Mouse (Mus musculus) cerebellum, adult 18-20 months (tissue): ENCODE results near the gene Eps8.

Source experiments
- DNase-seq, 2 experiments: peaks; one replicate each; pipeline ENCODE4 v3.0.0; 2021

Gene Eps8

DNA sequence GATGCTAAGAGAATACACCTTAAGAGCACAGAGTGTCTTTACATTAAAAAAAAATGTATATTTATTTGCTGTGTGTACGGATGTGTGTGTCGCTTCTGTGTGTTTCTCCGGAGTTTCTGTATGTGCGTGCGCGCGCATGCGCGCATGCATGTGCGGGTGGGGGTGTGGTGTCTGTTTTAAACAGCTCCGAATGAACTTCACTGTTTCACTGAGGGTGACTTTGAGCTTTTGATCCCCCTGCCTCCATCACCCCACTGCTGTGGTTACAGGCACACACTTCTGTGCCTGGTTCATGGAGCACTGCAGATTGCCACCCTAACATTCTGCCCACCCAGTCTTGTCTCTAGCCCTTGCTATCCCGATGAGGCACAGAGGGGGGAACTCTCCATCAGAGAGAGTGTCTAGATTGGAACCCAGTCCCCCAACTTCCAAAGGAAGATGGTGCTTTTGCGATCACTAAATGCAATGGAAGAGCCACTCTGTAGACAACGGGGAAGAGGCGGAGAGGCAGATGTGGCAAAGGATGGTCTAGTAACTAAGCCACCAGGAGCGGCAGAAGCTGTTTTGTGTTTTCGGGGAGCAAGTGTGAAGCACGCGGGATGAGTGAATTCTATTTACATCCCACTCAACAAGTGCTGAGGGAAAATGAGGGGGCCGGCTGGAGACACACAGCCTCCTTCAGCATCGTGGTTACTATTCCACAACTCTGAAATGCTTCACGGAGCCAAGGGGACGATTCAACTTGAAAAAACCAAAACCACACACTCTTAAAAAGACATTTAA is 7.1 kb upstream of the Eps8 start:
- DNase-seq, result no peak

DNA sequence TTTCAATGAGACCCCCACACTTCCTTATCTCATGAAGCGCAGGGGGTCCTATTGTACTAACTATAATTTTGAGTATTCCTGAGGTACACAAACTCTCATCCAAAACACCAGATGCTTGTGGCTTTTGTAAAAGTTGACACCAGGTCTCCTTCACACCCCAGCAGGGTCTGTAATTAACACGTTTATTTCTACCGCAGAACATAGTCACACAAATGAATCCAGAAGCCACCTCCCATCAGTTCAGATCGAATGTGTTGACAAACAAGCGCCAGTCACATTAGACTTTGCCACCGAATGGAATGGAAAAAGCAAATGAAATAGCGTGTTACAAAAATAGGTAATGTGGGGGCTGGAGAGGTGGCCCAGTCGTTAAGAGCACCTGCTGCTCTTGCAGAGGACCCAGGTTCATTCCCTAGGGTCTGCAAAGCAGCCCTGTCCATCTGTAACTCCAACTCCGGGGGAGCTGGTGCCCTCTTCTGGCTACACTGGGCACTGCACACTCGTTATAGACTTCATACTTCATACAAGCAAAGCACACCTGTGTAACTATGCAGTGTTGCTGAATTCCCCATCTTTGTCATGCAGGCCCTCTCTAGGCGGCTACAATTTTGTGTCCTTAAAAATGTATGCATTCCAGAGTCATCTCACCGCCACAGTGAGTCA is 3.9 kb upstream of the Eps8 start:
- no peak for DNase-seq

DNA sequence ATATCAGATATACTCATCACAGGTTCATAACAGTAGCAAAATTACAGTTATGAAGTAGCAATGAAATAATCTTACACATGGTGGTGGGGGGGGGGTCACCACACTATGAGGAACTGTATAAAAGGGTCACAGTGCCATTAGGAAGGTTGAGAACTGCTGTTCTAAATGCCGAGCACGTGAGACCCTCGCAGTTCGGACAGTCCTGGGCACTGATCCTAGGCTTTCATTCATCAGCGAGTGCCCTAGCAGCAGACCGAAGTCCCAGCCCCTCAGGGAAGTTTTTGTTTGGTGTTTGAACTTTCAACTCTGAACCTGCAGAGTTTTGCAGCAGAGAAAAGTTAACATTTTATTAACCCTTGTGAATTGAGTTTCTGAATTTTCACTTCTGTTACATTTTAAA is 2.5 kb upstream of the Eps8 start:
- no peak for DNase-seq

DNA sequence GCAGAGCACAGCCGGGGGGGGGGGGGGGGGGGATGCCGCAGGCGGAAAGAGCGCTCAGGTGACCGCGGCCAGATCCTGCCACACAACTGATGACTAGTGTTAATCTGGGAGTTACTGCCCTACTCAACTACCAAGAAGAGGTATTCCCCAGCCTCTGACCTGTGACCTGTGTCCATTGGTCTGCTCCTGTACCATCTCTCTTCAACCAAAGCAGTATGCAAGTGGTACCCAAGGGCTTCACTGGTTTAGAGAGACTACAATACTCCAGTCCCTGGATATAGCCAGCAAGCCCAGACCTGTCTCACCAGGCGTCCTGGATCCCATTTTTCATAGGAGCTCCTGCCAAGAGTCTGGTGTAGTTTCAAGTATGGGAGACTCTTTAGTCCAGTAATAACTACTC is 5.1 kb downstream of the Eps8 start:
- DNase-seq, result peak; percentile 29 to 33

DNA sequence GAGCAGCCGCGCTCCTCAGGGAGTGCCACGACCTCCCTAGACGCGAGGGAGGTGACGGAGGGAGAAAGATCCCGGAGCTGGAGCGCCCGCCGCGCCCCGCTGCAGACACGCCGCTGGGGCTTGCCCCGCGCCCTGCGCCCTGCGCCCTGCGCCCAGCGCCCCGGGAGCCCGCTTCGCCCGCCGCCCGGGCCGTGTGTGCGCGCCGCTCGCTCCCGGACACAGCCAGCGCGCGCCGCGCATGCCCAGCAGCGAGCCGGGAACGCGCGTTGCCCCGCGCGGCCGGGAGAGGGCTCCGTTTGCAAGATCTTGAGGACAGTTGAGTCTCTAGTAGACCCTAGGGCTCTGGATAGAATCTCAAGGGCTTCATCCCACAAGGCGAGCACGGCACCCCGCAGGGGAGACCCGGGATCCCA is 5.6 kb downstream of the Eps8 start:
- DNase-seq, result peak; percentile 79 to 93

DNA sequence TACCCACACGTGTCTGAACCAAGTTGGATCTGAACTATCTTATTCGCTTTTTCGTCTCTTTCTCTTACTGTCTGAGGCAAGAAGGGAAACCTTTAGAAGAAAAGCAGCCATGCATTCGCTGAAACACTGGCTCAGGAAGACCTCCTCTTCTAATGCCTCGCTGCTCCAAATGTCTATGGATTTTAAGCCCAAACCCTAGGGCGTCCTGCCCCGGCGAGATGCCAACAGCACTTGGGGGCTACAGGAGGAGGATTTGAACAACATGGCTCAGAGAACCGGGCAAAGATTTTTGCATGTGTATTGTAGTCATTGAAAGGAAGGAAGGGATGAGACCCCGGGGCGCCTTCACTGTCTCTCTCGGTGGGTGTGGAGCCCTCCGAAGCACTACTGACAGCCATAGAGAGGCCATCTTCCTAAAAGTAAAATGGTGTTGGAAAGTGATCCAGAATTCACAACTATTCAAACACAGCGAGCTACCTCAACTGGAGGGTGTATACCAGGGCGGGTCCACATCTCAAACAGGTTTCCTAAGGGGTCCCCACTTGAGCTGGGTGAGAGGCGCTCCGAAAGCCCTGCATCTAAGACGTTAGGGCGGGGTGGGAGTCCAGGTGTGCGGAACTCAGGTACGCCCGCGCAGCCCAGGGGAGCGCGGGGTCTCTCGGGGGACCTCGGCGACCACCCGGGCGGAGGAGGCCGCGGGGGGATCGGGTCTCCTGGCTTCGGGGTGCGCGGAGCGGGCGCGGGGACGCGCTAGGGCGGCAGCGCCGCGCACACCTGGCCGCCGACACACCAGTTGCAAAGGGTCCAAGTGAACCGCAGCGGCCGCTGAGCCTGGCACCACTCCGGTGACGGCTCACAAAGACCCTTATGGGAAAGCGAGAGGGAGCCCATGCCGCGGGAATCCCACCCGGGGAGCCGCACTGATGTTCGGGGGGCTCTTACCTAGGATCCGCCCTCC is 6.3 kb downstream of the Eps8 start:
- DNase-seq, result peak; percentile 65 to 66

DNA sequence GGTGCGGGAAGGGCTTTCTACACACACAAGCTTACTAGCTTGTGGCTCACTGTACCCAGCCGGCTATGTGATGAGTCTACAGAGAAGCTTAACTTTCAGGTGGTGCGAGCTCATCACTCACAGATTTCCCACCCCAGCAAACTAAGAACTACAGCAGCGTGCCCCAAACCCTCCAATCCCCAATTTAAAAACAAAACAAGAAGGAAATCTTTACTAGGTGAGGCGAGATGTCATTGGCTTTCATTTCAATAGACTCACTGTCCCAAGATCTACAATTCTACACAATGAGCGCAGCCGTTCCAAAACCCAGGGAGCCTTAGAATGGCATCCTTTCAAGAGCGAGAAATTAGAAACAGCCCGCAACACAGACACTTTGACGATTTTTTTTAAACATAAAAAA is 7.0 kb downstream of the Eps8 start:
- no peak for DNase-seq

DNA sequence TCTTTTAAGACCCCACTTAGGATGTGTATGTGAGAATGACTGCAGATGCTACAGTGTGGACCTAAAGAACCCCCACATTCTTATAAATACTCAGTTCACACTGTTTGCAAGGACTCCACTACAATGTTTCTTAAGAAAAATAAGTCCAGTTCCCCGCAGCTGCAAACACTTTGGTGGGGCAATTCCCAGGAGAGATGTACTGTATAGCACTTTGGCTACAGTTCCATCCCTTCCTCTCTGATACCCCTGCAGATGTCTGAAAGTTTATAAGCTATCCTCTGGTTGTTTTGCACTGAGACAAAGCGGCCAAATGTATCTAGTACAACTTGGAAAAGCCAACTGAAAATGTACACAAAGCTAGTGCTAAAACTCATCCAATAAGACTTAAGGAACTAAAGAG is 8.0 kb downstream of the Eps8 start:
- no peak for DNase-seq

DNA sequence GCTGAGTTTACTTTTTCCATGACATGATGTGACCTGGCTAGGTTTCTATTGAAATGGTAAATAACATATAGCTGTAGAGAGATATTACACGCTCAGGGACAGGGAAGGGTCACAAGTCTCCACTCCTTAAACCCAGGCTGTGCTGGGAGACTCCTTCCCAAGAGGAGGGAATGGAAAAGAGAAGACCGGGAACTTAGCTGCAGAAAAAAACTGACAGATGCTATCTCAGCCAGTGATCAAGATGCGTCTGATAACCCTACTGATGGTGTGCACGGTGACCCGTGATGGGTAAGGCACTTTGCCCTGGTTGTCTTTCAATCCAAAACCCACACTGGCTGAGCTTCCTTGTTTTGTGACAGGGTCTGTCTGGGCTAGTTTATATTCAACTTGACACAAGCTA is 9.8 kb downstream of the Eps8 start:
- no peak for DNase-seq

DNA sequence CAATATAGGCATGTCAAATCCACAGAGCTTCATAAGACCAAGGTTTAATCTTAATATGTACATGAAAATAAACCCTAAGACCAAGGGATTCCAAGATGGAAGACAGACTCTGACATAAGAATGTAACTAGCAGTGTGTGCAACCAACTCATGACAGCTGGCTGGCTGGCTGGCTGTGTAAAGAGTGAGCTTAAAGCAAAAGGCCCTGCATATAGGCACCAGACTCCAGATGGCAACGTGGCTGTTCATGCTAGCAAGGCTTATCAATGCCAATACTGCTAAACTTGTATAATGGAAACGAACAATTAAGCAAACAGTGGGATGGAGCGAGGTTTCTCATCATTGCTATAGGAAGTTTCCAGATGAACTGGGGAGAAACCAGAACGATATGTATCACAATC is 10.9 kb downstream of the Eps8 start:
- DNase-seq, result no peak

DNA sequence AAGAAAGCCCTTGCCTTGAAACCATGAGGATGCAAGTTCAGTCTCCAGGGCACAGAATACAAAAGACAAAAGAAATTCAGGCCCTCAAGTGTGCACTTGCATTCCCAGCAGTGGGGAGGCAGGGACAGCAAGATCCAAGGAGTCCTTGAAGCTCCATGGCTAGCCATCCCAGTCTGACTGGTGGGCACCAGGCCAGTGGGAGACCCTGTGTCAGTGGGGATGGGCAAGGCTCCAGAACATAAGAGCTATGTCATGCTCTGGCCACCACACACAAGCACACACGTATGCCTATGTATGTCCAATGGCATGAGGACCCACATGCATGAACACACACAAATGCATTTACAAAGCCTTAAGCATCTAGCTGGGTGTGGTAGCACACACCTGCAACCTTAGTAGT is 13.0 kb downstream of the Eps8 start:
- DNase-seq, result no peak

DNA sequence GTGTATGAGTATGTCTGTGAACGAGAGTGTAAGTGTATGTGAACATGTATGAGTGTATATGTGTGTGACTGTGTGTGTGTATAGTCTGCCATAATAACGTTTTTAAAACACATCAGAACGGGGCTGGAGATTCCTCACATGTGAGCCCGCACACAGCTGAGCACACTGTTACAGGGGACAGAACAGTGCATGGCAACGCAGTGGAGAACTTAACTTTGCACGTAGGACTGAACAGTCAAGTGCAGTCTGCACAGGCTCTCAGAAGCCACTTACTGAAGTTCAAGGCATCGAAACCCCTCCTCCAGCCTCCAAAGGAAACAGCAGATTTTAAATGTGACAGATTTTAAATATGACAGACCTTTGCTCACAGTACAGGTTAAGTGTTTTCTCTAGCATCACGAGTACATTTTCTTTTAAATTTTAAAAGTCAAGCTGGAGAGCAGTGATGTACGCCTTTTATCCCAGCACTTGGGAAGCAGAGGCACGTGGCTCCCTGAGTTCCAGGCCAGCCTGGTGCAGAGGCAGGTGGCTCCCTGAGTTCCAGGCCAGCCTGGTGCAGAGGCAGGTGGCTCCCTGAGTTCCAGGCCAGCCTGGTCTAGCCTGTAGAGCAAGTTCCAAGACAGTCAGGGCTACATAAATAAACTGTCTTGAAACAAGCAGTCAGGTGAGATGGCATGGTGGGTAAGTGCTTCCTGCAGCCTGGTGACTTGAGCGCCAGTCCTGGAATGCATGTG is 15.7 kb downstream of the Eps8 start:
- no peak for DNase-seq

DNA sequence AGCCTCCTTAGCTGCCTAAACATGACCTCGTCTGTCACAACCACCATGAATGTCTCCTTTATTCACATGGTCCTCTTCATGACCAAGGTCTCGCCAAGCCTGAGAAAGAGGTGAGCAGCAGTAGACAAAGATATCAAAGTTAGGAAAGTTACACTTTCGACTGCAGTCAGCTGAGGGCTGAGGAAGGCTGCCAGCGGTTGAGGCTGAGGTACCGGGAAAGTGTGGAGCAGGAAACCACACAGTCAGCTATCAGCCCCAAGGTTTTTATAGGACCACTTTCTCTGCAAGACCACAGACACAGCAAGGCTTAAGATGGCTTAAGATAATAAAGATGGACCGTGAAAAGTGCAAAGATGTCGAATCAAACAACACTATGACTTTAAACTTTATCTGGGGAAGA is 17.2 kb downstream of the Eps8 start:
- no peak for DNase-seq

DNA sequence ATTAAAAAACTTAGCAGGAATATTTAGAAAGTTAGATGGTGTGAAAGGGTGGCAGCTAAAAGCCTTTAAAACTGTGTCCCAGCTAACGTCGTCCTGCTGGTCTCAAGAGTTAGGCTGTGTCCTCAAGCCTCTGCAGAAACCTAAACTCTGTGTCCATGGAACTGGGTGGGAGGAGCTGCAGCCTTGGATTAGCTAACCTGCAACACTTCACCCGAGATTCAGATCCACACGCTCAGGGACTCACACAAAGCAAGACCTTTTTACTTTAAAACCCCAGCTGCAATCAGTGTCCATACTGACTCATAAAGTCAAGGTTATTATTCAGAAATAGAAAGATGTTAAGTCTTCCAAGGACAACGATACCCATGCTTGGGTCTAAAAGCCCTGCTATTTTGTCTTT is 18.5 kb downstream of the Eps8 start:
- no peak for DNase-seq

DNA sequence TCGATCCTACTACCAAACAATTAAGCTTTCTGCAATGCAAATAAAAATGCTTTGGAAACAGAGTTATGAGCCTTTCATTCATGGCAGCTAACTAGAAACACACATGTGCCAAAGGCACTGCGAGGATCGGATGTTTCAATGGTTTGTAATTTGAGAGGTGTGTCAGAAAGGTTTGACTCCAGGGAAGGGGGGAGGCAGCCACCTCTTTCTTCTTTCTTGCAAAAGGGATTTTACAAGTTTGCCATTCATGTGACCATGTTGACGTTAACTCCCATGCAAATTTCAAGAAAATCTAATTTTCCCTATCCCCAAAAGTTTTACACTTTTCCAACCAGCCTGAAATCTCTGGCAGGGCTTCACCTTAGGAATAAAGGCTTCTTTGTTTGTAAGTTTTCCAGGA is 21.1 kb downstream of the Eps8 start:
- DNase-seq, result no peak

DNA sequence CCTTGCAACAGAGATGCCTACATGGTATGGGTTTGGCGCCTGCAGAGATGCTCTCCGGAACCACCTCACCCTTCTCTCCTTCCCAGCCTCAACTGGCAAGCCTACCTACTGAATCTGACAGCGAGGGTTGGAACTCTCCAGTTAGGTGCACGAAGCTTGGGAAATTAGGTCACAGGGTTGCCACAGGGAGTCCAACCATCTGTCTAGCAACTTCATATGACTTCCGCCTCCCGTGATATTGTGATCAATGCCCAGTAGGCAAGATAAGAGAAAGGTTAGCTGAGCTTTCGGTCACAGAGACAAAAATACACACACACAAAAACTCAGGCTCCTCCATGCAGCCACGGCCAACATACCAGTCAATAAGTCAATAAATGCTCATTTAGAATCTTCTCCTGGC is 21.6 kb downstream of the Eps8 start:
- DNase-seq, result peak; percentile 75 to 87

DNA sequence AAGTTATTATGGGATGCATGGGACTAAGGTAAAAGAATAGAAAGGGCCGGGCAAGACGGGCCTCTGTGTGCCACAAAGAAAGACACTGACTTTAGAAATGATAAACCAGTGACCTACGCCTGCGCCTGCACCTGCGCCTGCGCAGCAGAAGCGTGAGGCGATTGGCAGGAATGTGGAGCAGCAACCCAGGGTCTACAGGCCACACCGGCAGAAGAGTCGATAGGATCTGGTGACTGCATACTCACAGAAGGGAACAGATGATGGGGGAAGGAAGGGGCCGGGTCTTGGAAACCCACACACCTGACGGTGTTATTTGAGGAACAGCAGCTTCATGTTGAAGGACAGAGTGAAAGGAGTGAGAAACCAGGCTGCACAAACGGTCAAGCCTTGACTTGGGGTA is 24.3 kb downstream of the Eps8 start:
- DNase-seq, result no peak

DNA sequence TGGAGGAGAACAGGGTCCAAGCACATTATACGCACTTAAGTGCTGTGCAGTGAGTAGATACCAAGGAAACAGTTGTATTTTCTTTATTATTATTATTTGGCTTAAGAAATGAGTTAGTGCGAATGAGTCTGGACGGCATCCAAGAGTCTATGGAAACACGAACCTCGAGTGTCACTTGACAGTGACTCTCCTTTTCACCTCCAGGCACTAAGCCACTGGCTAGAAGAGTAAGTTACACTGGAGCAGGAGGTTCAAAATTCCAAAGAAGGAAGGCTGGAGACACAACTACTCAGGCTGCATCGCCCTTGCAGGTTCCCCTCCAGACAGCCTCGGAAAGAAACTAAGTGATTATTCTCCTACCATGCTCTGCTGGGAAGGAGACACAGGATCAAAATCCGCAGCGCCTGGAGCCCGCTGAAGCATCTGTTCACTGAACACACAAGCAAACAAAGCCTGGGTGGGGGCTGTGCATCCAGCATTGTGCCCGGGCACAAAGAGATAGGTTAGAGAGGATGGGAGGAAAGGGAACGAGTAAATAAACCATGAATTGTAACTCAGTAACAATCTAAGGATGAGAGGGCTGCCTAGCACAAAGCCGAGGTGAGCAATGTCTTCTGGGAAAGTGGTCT is 25.0 kb downstream of the Eps8 start:
- peak in 1 of 2 experiments; percentile 34 for DNase-seq

DNA sequence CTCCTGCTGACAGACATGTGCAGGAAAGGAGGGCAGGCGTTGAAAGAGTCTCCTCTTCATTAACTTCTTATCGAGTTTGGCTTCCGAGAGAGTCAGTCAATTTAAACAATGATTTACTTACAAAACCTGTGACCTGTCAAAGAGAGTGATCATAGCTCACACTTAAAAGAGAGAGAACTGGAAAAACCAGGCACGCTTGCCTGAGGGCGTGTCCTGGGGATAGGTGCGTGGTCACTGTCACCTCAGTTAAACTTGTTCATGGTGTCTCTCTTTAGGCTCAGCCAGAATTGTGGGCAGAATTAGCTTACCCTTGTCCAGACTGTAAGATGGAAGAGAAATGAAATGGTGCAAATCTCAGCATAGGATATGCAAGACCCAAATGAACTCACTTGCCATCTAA is 26.0 kb downstream of the Eps8 start:
- DNase-seq, result no peak

DNA sequence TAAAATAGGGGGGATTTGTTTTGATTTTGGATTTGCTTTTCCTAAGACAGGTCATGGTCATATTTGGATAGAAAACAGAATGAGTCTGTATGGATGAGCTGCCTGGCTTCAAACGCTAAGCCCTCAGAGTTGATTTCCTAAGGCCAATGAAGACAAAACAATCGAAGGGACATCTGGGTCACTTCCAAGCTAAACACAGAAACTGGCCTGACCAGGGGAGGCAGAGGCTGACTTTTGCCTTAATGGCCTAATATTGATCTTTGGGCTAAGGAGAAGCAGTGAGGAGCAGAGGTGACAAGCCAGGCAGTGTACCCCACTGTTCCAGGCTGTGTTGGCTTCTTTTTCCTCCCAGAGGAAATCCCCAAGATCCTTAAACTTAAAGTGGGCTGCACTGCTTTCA is 33.7 kb downstream of the Eps8 start:
- DNase-seq, result no peak

DNA sequence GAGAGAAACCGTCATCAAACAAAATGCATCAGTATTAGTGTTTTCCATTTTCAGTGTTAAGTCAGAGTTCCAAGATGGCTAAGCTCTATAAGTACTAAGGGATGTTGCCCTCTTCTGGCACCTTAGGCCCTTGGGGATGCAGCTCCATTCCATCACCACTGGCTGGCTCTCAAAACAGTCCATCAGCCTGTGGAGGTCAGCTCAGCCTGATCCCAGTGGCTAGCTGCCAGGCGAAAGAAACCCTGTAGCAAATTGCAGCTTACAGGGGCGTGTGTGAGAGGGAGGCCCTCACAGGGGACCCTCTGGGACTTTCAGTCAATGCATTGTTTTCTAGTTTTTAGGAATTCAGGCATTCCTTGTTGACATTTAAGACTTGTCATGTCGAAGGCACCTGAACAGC is 40.8 kb downstream of the Eps8 start:
- DNase-seq, result peak in 1 of 2 experiments; percentile 31

DNA sequence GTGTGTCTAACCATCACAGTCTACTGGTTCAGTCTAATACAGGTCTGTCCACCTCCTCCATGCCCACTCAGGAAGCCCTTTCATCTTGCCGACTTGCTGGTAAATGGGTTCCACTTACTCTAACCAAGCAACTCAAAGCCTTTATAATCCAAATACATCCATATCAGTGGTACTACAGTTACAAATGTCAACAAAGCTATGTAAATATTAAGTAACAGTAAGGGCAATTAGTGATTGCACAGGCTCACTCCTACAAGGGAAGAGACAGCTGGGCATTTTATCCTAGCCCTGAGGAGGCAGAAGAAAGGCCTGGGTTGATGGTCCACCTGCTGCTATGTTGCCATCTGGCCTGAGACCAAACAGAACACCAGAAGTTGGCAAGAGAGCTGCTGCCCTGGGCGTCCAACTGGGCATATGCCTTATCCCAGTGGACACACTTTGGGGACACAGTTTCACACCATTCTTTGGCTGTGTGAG is 42.6 kb downstream of the Eps8 start:
- DNase-seq, result peak; percentile 89 to 92
